Mouse (Mus musculus) heart, embryonic 10.5 days (tissue): ENCODE data around the gene Gpam. TPM values are rescaled to one million over a fixed set of nuclear protein-coding genes. Genes with fewer than 3 reads are reported as not detected.

Source experiments
- DNase-seq: peaks from one replicate; pipeline ENCODE4 v3.0.0-alpha.2; 2017; ENCODE audit warnings: low spot score
- H3K27ac ChIP-seq: fragments of 300-500 bp; sonication (generic); 2 replicates; pipeline ENCODE4 v1.5.1; 2016; ENCODE audit warnings: mild to moderate bottlenecking
- H3K27me3 ChIP-seq: fragments of 300-500 bp; sonication (generic); 2 replicates; pipeline ENCODE4 v1.6.1; 2016; ENCODE audit warnings: mild to moderate bottlenecking; ENCODE audit not compliant: poor library complexity, insufficient read depth, severe bottlenecking
- H3K36me3 ChIP-seq: fragments of 300-500 bp; sonication (generic); 2 replicates; pipeline ENCODE4 v1.6.1; 2016; ENCODE audit warnings: mild to moderate bottlenecking, moderate library complexity
- H3K4me1 ChIP-seq: fragments of 300-500 bp; sonication (generic); 2 replicates; pipeline ENCODE4 v1.6.1; 2016; ENCODE audit warnings: mild to moderate bottlenecking
- H3K4me3 ChIP-seq: fragments of 300-500 bp; sonication (generic); 2 replicates; pipeline ENCODE4 v1.5.1; 2016; ENCODE audit warnings: mild to moderate bottlenecking, moderate library complexity
- H3K9me3 ChIP-seq: fragments of 300-500 bp; sonication (generic); 2 replicates; pipeline ENCODE4 v1.6.1; 2016; ENCODE audit warnings: mild to moderate bottlenecking, moderate library complexity
- WGBS: fragments of 180-500 bp; shearing (Covaris S2); methylation state at CpG from one replicate; pipeline ENCODE4 v1.1.7; 2016; 5-methylcytosine and 5-hydroxymethylcytosine counted together
- polyA plus RNA-seq: library from polyadenylated mRNA; unstranded; fragments of >200 nt; fragmentation: Nextera tagmentation; extraction: Ambion mirVana; gene quantifications from 2 replicates; pipeline ENCODE4 v1.2.1, GENCODE M21; 2016

Gpam gene
- polyA plus RNA-seq, 1 experiment from 2014 or later = 14.9 TPM

GRCm38 (mm10) chr19:55061951-55062350, 65.1 kb downstream of the Gpam start:
- Histone ChIP-seq H3K4me3 (no peak overlapping the region), H3K9me3 (no peaks in the 10 kb centered on the region), H3K27me3 (peaks cover 7% of the 10 kb centered on the region; the same call in 1 of the 2 replicates), H3K27ac (no peak overlapping the region), H3K36me3 (peaks cover 5% of the 10 kb centered on the region), H3K4me1 (peaks cover 12% of the 10 kb centered on the region; the same call in 1 of the 2 replicates)
- DNase-seq = no peak
- 29% methylated on average over 5 of the region's 5 CpGs for WGBS

GRCm38 (mm10) chr19:55061447-55061901, 65.6 kb downstream of the Gpam start:
- H3K27me3 ChIP-seq = peaks cover 7% of the 10 kb centered on the region; the same call in 1 of the 2 replicates
- peaks cover 12% of the 10 kb centered on the region; the same call in 1 of the 2 replicates for H3K4me1 ChIP-seq
- peak overlapping the region; percentile 54 for H3K4me3 ChIP-seq
- no peaks in the 10 kb centered on the region for H3K9me3 ChIP-seq
- no peak for DNase-seq
- 6% methylated on average over 14 of the region's 14 CpGs for WGBS
- H3K27ac ChIP-seq = peak overlapping the region; percentile 36; the same call in 1 of the 2 replicates
- H3K36me3 ChIP-seq = peaks cover 5% of the 10 kb centered on the region

GRCm38 (mm10) chr19:55060964-55061363, 66.1 kb downstream of the Gpam start:
- H3K27ac ChIP-seq = no peak overlapping the region
- H3K4me3 ChIP-seq = peak overlapping the region; percentile 54
- WGBS = 8% methylated on average over 7 of the region's 7 CpGs
- DNase-seq = no peak
- peaks cover 7% of the 10 kb centered on the region; the same call in 1 of the 2 replicates for H3K27me3 ChIP-seq
- H3K9me3 ChIP-seq = no peaks in the 10 kb centered on the region
- H3K4me1 ChIP-seq = peaks cover 12% of the 10 kb centered on the region; the same call in 1 of the 2 replicates
- H3K36me3 ChIP-seq = peaks cover under 1% of the 10 kb centered on the region; the same call in 1 of the 2 replicates

- no peaks in the 10 kb centered on the region for H3K9me3 ChIP-seq
- H3K4me1 ChIP-seq = peaks cover 7% of the 10 kb centered on the region; the same call in 1 of the 2 replicates
- WGBS = 70% methylated on average over 5 of the region's 5 CpGs
These were observed 69.6 kb downstream of the Gpam start for GRCm38 (mm10) chr19:55057483-55057882.

GRCm38 (mm10) chr19:55055634-55056269, 71.3 kb downstream of the Gpam start:
- H3K27me3 ChIP-seq = peaks cover 7% of the 10 kb centered on the region; the same call in 1 of the 2 replicates
- H3K27ac ChIP-seq = no peak overlapping the region
- H3K36me3 ChIP-seq = no peaks in the 10 kb centered on the region
- DNase-seq = no peak
- H3K4me1 ChIP-seq = no peaks in the 10 kb centered on the region
- no peak overlapping the region for H3K4me3 ChIP-seq
- WGBS = 84% methylated on average over 10 of the region's 10 CpGs
- no peaks in the 10 kb centered on the region for H3K9me3 ChIP-seq

More at GRCm38 (mm10) chr19:55057483-55057882, 69.6 kb downstream of the Gpam start:
- DNase-seq = no peak
- H3K27me3 ChIP-seq = peaks cover 7% of the 10 kb centered on the region; the same call in 1 of the 2 replicates
- H3K4me3 ChIP-seq = no peak overlapping the region
- no peak overlapping the region for H3K27ac ChIP-seq
- no peaks in the 10 kb centered on the region for H3K36me3 ChIP-seq

- H3K4me3 ChIP-seq = no peak overlapping the region
- DNase-seq = no peak
- no peak overlapping the region for H3K27ac ChIP-seq
- 63% methylated on average over 4 of the region's 4 CpGs for WGBS
- no peaks in the 10 kb centered on the region for H3K9me3 ChIP-seq
- H3K27me3 ChIP-seq = no peaks in the 10 kb centered on the region
- no peaks in the 10 kb centered on the region for H3K4me1 ChIP-seq
- no peaks in the 10 kb centered on the region for H3K36me3 ChIP-seq
These were observed 73.9 kb downstream of the Gpam start for GRCm38 (mm10) chr19:55053163-55053562.

GRCm38 (mm10) chr19:55037406-55037805, 89.6 kb downstream of the Gpam start:
- 84% methylated on average over 7 of the region's 7 CpGs for WGBS
- 0 out of 2 replicates have a peak, but pooled peaks cover 9% of the 10 kb centered on the region for H3K4me1 ChIP-seq
- no peaks in the 10 kb centered on the region for H3K9me3 ChIP-seq
- H3K36me3 ChIP-seq = no peaks in the 10 kb centered on the region
- H3K4me3 ChIP-seq = no peak overlapping the region
- no peaks in the 10 kb centered on the region for H3K27me3 ChIP-seq
- DNase-seq = no peak
- H3K27ac ChIP-seq = no peak overlapping the region

GRCm38 (mm10) chr19:55018872-55019271, 108.2 kb downstream of the Gpam start:
- Histone ChIP-seq H3K9me3 (no peaks in the 10 kb centered on the region), H3K4me3 (no peak overlapping the region), H3K27ac (no peak overlapping the region), H3K36me3 (no peaks in the 10 kb centered on the region), H3K27me3 (no peaks in the 10 kb centered on the region), H3K4me1 (no peaks in the 10 kb centered on the region)
- DNase-seq = no peak
- WGBS = 68% methylated on average over 1 of the region's 1 CpGs

Other genes with a start within 250 kb of the Gpam start
- gene Tectb, start 53.5 kb upstream of the Gpam start, polyA plus RNA-seq = 0.08 TPM in 1 of 2 replicates, not detected in the other
- 0.04 TPM in 1 of 2 replicates, not detected in the other for gene Gucy2g, start 114.0 kb upstream of the Gpam start, polyA plus RNA-seq
- gene Acsl5, start 124.7 kb upstream of the Gpam start, polyA plus RNA-seq = 33.7 and 42.3 TPM in 2 replicates
- gene Zdhhc6, start 188.8 kb upstream of the Gpam start, polyA plus RNA-seq = 93.8 and 103 TPM in 2 replicates
- 22.2 and 26.5 TPM in 2 replicates for gene Vti1a, start 189.1 kb upstream of the Gpam start, polyA plus RNA-seq